In genomic region chr4:85486316-85486946, GRCm38 (mm10) we compare ENCODE assay signal across 11 mouse cellular contexts. TPM values are rescaled to one million over a fixed set of nuclear protein-coding genes. Genes with fewer than 3 reads are reported as not detected.
DNase-seq lines count a peak whose midpoint lies in the region; ATAC-seq and TF ChIP-seq lines count a peak whose summit lies in the region.
"Had no signal": no experiment of that assay in that cellular context is flagged by ENCODE, and none has a peak within 500 bp of the region (broad histone marks: within the 10 kb centered on the region; RNA-seq: fewer than 3 reads in every experiment).

No protein-coding gene starts in this region.

- H3K4me3 ChIP-seq in forebrain, embryonic 13.5 days: no peak overlapping the region
- no peak overlapping the region for H3K4me3 ChIP-seq in forebrain, embryonic 12.5 days (replicated peaks)
- H3K4me3 ChIP-seq in forebrain, embryonic 16.5 days (replicated peaks; ENCODE audit: low read length): no peak overlapping the region
- H3K4me3 ChIP-seq in intestine, embryonic 15.5 days (replicated peaks): no peak overlapping the region
- no peak overlapping the region for H3K4me3 ChIP-seq in liver, postnatal 0 days (ENCODE audit: low read depth, low read length)
- H3K4me3 ChIP-seq: megakaryocyte, embryonic 14.5 days; neural tube, embryonic 12.5 days had no signal

- H3K27me3 ChIP-seq in forebrain, embryonic 13.5 days: no peaks in the 10 kb centered on the region
- no peaks in the 10 kb centered on the region for H3K27me3 ChIP-seq in forebrain, embryonic 12.5 days
- H3K27me3 ChIP-seq in forebrain, embryonic 16.5 days (replicated peaks; ENCODE audit: control insufficient read depth, insufficient read depth, low read length): no peaks in the 10 kb centered on the region
- H3K27me3 ChIP-seq in intestine, embryonic 15.5 days (replicated peaks): no peaks in the 10 kb centered on the region
- no peaks in the 10 kb centered on the region for H3K27me3 ChIP-seq in liver, postnatal 0 days (ENCODE audit: insufficient read depth, low read length)
- H3K27me3 ChIP-seq: megakaryocyte, embryonic 14.5 days; neural tube, embryonic 12.5 days had no signal

- H3K36me3 ChIP-seq in forebrain, embryonic 13.5 days (ENCODE audit: poor library complexity, severe bottlenecking): no peaks in the 10 kb centered on the region
- H3K36me3 ChIP-seq in forebrain, embryonic 12.5 days (replicated peaks): no peaks in the 10 kb centered on the region
- H3K36me3 ChIP-seq in forebrain, embryonic 16.5 days (ENCODE audit: control insufficient read depth, insufficient read depth): no peaks in the 10 kb centered on the region
- no peaks in the 10 kb centered on the region for H3K36me3 ChIP-seq in intestine, embryonic 15.5 days
- no peaks in the 10 kb centered on the region for H3K36me3 ChIP-seq in liver, postnatal 0 days (replicated peaks; ENCODE audit: insufficient read depth, low read length)
- H3K36me3 ChIP-seq: neural tube, embryonic 12.5 days had no signal

- H3K4me2 ChIP-seq in forebrain, embryonic 13.5 days: no peak overlapping the region
- H3K4me2 ChIP-seq in forebrain, embryonic 12.5 days: no peak overlapping the region
- no peak overlapping the region for H3K4me2 ChIP-seq in forebrain, embryonic 16.5 days (ENCODE audit: low read length)
- no peak overlapping the region for H3K4me2 ChIP-seq in intestine, embryonic 15.5 days (replicated peaks)
- H3K4me2 ChIP-seq in liver, postnatal 0 days (ENCODE audit: low read depth, low read length): no peak overlapping the region
- H3K4me2 ChIP-seq: neural tube, embryonic 12.5 days had no signal

- peaks cover 9% of the 10 kb centered on the region; the same call in 1 of the 2 replicates for H3K4me1 ChIP-seq in forebrain, embryonic 13.5 days
- H3K4me1 ChIP-seq in forebrain, embryonic 12.5 days: peaks cover 3% of the 10 kb centered on the region; the same call in 1 of the 2 replicates
- H3K4me1 ChIP-seq in forebrain, embryonic 16.5 days (replicated peaks; ENCODE audit: control insufficient read depth, insufficient read depth, low read length): peaks cover 13% of the 10 kb centered on the region
- H3K4me1 ChIP-seq in intestine, embryonic 15.5 days (replicated peaks): no peaks in the 10 kb centered on the region
- H3K4me1 ChIP-seq in liver, postnatal 0 days (ENCODE audit: insufficient read depth): no peaks in the 10 kb centered on the region
- H3K4me1 ChIP-seq: megakaryocyte, embryonic 14.5 days; neural tube, embryonic 12.5 days had no signal

- peak; percentile 68; the same call in 1 of the 2 replicates for ATAC-seq in forebrain, embryonic 13.5 days
- no peak for ATAC-seq in forebrain, embryonic 12.5 days (ENCODE audit: low FRiP score)
- ATAC-seq in forebrain, embryonic 16.5 days: peak; percentile 75
- no peak for ATAC-seq in intestine, embryonic 15.5 days
- ATAC-seq in liver, postnatal 0 days: no peak

- no peaks in the 10 kb centered on the region for H3K9me3 ChIP-seq in forebrain, embryonic 13.5 days (replicated peaks)
- no peaks in the 10 kb centered on the region for H3K9me3 ChIP-seq in forebrain, embryonic 12.5 days
- H3K9me3 ChIP-seq in forebrain, embryonic 16.5 days (ENCODE audit: control insufficient read depth, low read length): no peaks in the 10 kb centered on the region
- no peaks in the 10 kb centered on the region for H3K9me3 ChIP-seq in intestine, embryonic 15.5 days
- H3K9me3 ChIP-seq in liver, postnatal 0 days (ENCODE audit: low read length): no peaks in the 10 kb centered on the region; the same call in 1 of the 2 replicates
- H3K9me3 ChIP-seq: megakaryocyte, embryonic 14.5 days; neural tube, embryonic 12.5 days had no signal

- H3K9ac ChIP-seq in forebrain, embryonic 13.5 days: no peak overlapping the region
- no peak overlapping the region for H3K9ac ChIP-seq in forebrain, embryonic 12.5 days
- no peak overlapping the region for H3K9ac ChIP-seq in forebrain, embryonic 16.5 days (replicated peaks; ENCODE audit: low read depth, low read length)
- H3K9ac ChIP-seq in intestine, embryonic 15.5 days: no peak overlapping the region
- no peak overlapping the region for H3K9ac ChIP-seq in liver, postnatal 0 days (replicated peaks)
- H3K9ac ChIP-seq: neural tube, embryonic 12.5 days had no signal

- no peak for TF ChIP-seq CTCF in liver, postnatal 0 days (IDR thresholded peaks at IDR 0.05; ENCODE audit: low read depth)

- 61% methylated on average over 10 of the region's 10 CpGs for WGBS in forebrain, embryonic 13.5 days
- 72% methylated on average over 10 of the region's 10 CpGs for WGBS in forebrain, embryonic 12.5 days
- 39% methylated on average over 10 of the region's 10 CpGs for WGBS in forebrain, embryonic 16.5 days
- WGBS in intestine, embryonic 15.5 days: 87% methylated on average over 10 of the region's 10 CpGs
- 79% methylated on average over 10 of the region's 10 CpGs for WGBS in liver, postnatal 0 days (ENCODE audit: insufficient replicate concordance)

- peak; percentile 17 for DNase-seq in layer of hippocampus, adult 9-10 months (ENCODE audit: low spot score)
- DNase-seq in right cerebral cortex, adult 18-20 months: peak; percentile 15
- no peak for DNase-seq in liver, postnatal 0 days
- no peak for DNase-seq in urinary bladder, postnatal 36 days (ENCODE audit: low spot score in 2 of 2)
- DNase-seq: spleen, adult 18-20 months had no signal

- no peak overlapping the region for H3K27ac ChIP-seq in forebrain, embryonic 13.5 days
- no peak overlapping the region for H3K27ac ChIP-seq in forebrain, embryonic 12.5 days
- peak overlapping the region; percentile 60 for H3K27ac ChIP-seq in forebrain, embryonic 16.5 days (ENCODE audit: low read length)
- H3K27ac ChIP-seq in intestine, embryonic 15.5 days: no peak overlapping the region
- H3K27ac ChIP-seq in liver, postnatal 0 days (ENCODE audit: low read depth): no peak overlapping the region
- H3K27ac ChIP-seq: neural tube, embryonic 12.5 days had no signal

- no peak for TF ChIP-seq EP300 in liver, postnatal 0 days (IDR thresholded peaks at IDR 0.05; ENCODE audit: low read depth)

RNA-seq across cellular contexts. Expression of gene Adamtsl1, which starts 27.5 kb away (rescaled TPM):
- polyA plus RNA-seq in forebrain, embryonic 13.5 days (2015; fragmentation: Nextera tagmentation; extraction: Ambion mirVana): 5.3 and 6.2 TPM in 2 replicates
- polyA plus RNA-seq in forebrain, embryonic 12.5 days (2016; fragmentation: Nextera tagmentation; extraction: Ambion mirVana): 7.6 and 11.6 TPM in 2 replicates
- 6.7 and 7.1 TPM in 2 replicates for polyA plus RNA-seq in forebrain, embryonic 16.5 days (2015; fragmentation: Nextera tagmentation; extraction: Ambion mirVana)
- 7.7 and 8.5 TPM in 2 replicates for polyA plus RNA-seq in intestine, embryonic 15.5 days (2015; fragmentation: Nextera tagmentation; extraction: Ambion mirVana)
- 0.21 and 0.38 TPM in 2 replicates for polyA plus RNA-seq in liver, postnatal 0 days (2015; fragmentation: Nextera tagmentation; extraction: Ambion mirVana)

Comparison
In these comparisons a context has a peak if more than half of its experiments do, and no peak if none do; other contexts are left out.
1. ATAC-seq: peak in forebrain, embryonic 13.5 days (single experiment) and forebrain, embryonic 16.5 days (single experiment); none in forebrain, embryonic 12.5 days (single experiment), intestine, embryonic 15.5 days (single experiment) and liver, postnatal 0 days (single experiment).
2. DNase-seq: peak in layer of hippocampus, adult 9-10 months (single experiment) and right cerebral cortex, adult 18-20 months (single experiment); none in liver, postnatal 0 days (single experiment) and urinary bladder, postnatal 36 days (0 of 2).